9 mouse cellular contexts compared by ENCODE assay signal in genomic region chrX:11797870-11798269, GRCm38 (mm10).
DNase-seq lines count a peak whose midpoint lies in the region; ATAC-seq lines count a peak whose summit lies in the region.
"Had no signal": no experiment of that assay in that cellular context is flagged by ENCODE, and none has a peak within 500 bp of the region (broad histone marks: within the 10 kb centered on the region; RNA-seq: fewer than 3 reads in every experiment).

No protein-coding gene starts in this region.

- H3K4me1 ChIP-seq in midbrain, embryonic 13.5 days (replicated peaks) = peaks cover 18% of the 10 kb centered on the region
- H3K4me1 ChIP-seq: liver, embryonic 15.5 days had no signal

- no peak overlapping the region for H3K4me3 ChIP-seq in midbrain, embryonic 13.5 days (replicated peaks)
- H3K4me3 ChIP-seq: liver, embryonic 15.5 days had no signal

- peak; percentile 51; the same call in 1 of the 2 replicates for ATAC-seq in midbrain, embryonic 13.5 days

- H3K4me2 ChIP-seq in midbrain, embryonic 13.5 days (replicated peaks) = no peak overlapping the region
- H3K4me2 ChIP-seq: liver, embryonic 15.5 days had no signal

- H3K27ac ChIP-seq in midbrain, embryonic 13.5 days = peak overlapping the region; percentile 26; the same call in 1 of the 2 replicates
- H3K27ac ChIP-seq: liver, embryonic 15.5 days had no signal

- no peaks in the 10 kb centered on the region for H3K36me3 ChIP-seq in midbrain, embryonic 13.5 days
- H3K36me3 ChIP-seq: liver, embryonic 15.5 days had no signal

- DNase-seq in adrenal gland, postnatal 10 days = peak; percentile 24
- no peak for DNase-seq in adrenal gland, postnatal 36 days
- DNase-seq in right cerebral cortex, adult 18-20 months = peak; percentile 42
- no peak for DNase-seq in right cerebral cortex, postnatal 4 days
- DNase-seq in kidney, postnatal 36 days = peak; percentile 28 to 41
- DNase-seq in urinary bladder, postnatal 14 days (ENCODE audit: low spot score) = no peak
- no peak for DNase-seq in thymus, postnatal 4 days

- WGBS in midbrain, embryonic 13.5 days = 20% methylated on average over 10 of the region's 11 CpGs

- no peaks in the 10 kb centered on the region for H3K9me3 ChIP-seq in midbrain, embryonic 13.5 days
- H3K9me3 ChIP-seq: liver, embryonic 15.5 days had no signal

- H3K27me3 ChIP-seq in midbrain, embryonic 13.5 days = peaks cover 9% of the 10 kb centered on the region; the same call in 1 of the 2 replicates
- H3K27me3 ChIP-seq: liver, embryonic 15.5 days had no signal

- H3K9ac ChIP-seq in midbrain, embryonic 13.5 days (replicated peaks) = no peak overlapping the region
- H3K9ac ChIP-seq: liver, embryonic 15.5 days had no signal

Comparison
In these comparisons a context has a peak if more than half of its experiments do, and no peak if none do; other contexts are left out.
1. DNase-seq: peak in adrenal gland, postnatal 10 days (single experiment), right cerebral cortex, adult 18-20 months (single experiment) and kidney, postnatal 36 days (2 of 2); none in adrenal gland, postnatal 36 days (0 of 2), right cerebral cortex, postnatal 4 days (single experiment), urinary bladder, postnatal 14 days (single experiment) and thymus, postnatal 4 days (single experiment).